Mouse (Mus musculus) liver, postnatal 0 days (tissue): ENCODE data around the gene Ddb2.

Source experiments
- CTCF ChIP-seq: sonication (generic); IDR thresholded peaks from 2 replicates; pipeline ENCODE4 v1.5.1; 2016; ENCODE audit warnings: antibody characterized with exemption, low read depth
- EP300 ChIP-seq: IDR thresholded peaks from 2 replicates; pipeline ENCODE4 v1.6.1; 2016; ENCODE audit warnings: antibody characterized with exemption, low read depth, mild to moderate bottlenecking

GRCm38 (mm10) chr2:91258830-91259229 is 22.0 kb upstream of the Ddb2 start:
- TF ChIP-seq CTCF: no peak
- no peak for TF ChIP-seq EP300
